Mouse (Mus musculus) heart, adult 2 months (tissue): ENCODE measurements around the gene Oas1g.

Experiments
- CTCF ChIP-seq: fragments of 200-600 bp; IDR thresholded peaks from 2 replicates; pipeline ENCODE4 v1.8.1; 2022; ENCODE audit warnings: antibody characterized with exemption, mild to moderate bottlenecking, moderate library complexity
- POLR2A ChIP-seq: fragments of 200-500 bp; IDR thresholded peaks from 2 replicates; pipeline ENCODE4 v1.6.1; 2011; ENCODE audit warnings: mild to moderate bottlenecking, low read depth, low read length, control low read depth; ENCODE audit not compliant: insufficient read depth

- TF ChIP-seq CTCF (no peak), POLR2A (no peak)
Measured at GRCm38 (mm10) chr5:120920296-120920695, 32.9 kb upstream of the Oas1g start.
